Mouse (Mus musculus) liver, postnatal 0 days (tissue): ENCODE measurements around the gene Trim56. TPM values are rescaled to one million over a fixed set of nuclear protein-coding genes. Genes with fewer than 3 reads are reported as not detected.

Source experiments
- ATAC-seq: fragments of 200-750 bp; cut with Nextera tagmentation; 2 replicates; pipeline ENCODE4 v1.8.0; 2017; ENCODE audit warnings: mild to moderate bottlenecking, moderate library complexity
- DNase-seq: peaks from one replicate; pipeline ENCODE4 v3.0.0-alpha.2; 2016
- H3K27ac ChIP-seq: fragments of 300-500 bp; sonication (generic); 2 replicates; pipeline ENCODE4 v1.5.1; 2014; ENCODE audit warnings: antibody characterized with exemption, moderate library complexity, mild to moderate bottlenecking, low read depth
- H3K27me3 ChIP-seq: fragments of 300-500 bp; sonication (generic); 2 replicates; pipeline ENCODE4 v1.6.1; 2014; ENCODE audit warnings: low read length, control low read depth, mixed read lengths; ENCODE audit not compliant: insufficient read depth
- H3K36me3 ChIP-seq: fragments of 300-500 bp; sonication (generic); replicated peaks from 2 replicates; pipeline ENCODE4 v1.6.1; 2014; ENCODE audit warnings: mild to moderate bottlenecking, control low read depth, low read length, moderate library complexity, mixed read lengths; ENCODE audit not compliant: insufficient read depth
- H3K4me1 ChIP-seq: fragments of 300-500 bp; sonication (generic); 2 replicates; pipeline ENCODE4 v1.6.1; 2014; ENCODE audit warnings: antibody characterized with exemption, mild to moderate bottlenecking, control low read depth; ENCODE audit not compliant: insufficient read depth
- H3K4me2 ChIP-seq: fragments of 300-500 bp; sonication (generic); 2 replicates; pipeline ENCODE4 v1.6.1; 2014; ENCODE audit warnings: low read depth, mild to moderate bottlenecking, low read length, moderate library complexity, mixed read lengths
- H3K4me3 ChIP-seq: fragments of 300-500 bp; sonication (generic); 2 replicates; pipeline ENCODE4 v1.5.1; 2014; ENCODE audit warnings: low read depth, low read length
- H3K9ac ChIP-seq: fragments of 300-500 bp; sonication (generic); replicated peaks from 2 replicates; pipeline ENCODE4 v1.6.1; 2014; ENCODE audit warnings: mild to moderate bottlenecking, moderate library complexity
- H3K9me3 ChIP-seq: fragments of 300-500 bp; sonication (generic); 2 replicates; pipeline ENCODE4 v1.6.1; 2016; ENCODE audit warnings: mild to moderate bottlenecking, control low read depth, low read length, mixed read lengths
- CTCF ChIP-seq: sonication (generic); IDR thresholded peaks from 2 replicates; pipeline ENCODE4 v1.5.1; 2016; ENCODE audit warnings: antibody characterized with exemption, low read depth
- EP300 ChIP-seq: IDR thresholded peaks from 2 replicates; pipeline ENCODE4 v1.6.1; 2016; ENCODE audit warnings: antibody characterized with exemption, low read depth, mild to moderate bottlenecking
- WGBS: fragments of 180-500 bp; shearing (Covaris S2); extraction: QIAGEN DNeasy Blood & Tissue Kit; methylation state at CpG from one replicate; pipeline ENCODE4 v1.1.7; 2014; ENCODE audit not compliant: insufficient replicate concordance; 5-methylcytosine and 5-hydroxymethylcytosine counted together
- polyA plus RNA-seq: library from polyadenylated mRNA; unstranded; fragments of >200 nt; fragmentation: Nextera tagmentation; extraction: Ambion mirVana; gene quantifications from 2 replicates; pipeline ENCODE4 v1.2.1, GENCODE M21; 2015

The Trim56 gene
- polyA plus RNA-seq, 1 experiment from 2014 or later: 6.4 TPM

DNA sequence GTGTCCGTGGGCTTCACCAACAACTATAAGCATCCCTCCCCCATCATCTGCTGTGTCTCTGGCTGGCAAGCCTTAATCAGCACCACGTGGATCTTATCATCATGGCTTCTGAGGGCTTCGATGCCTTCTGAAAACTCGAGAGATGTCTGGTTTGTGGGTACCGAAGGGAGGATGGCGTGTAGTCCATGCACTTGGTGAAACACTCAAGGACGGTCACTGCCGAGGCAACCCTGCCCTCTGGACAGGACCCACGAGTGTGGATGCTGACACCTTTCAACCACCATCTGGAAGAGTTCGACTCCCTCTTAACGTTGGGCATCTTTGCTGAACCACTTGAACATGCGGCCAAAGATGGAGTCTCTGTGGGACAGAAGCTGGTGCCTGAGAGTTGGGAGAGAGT, 5.1 kb downstream of the Trim56 start:
- TF ChIP-seq CTCF (no peak), EP300 (no peak)
- H3K27me3 ChIP-seq: no peaks in the 10 kb centered on the region
- peaks cover 20% of the 10 kb centered on the region for H3K4me1 ChIP-seq
- no peak overlapping the region for H3K9ac ChIP-seq
- 91% methylated on average over 12 of the region's 12 CpGs for WGBS
- peaks cover 38% of the 10 kb centered on the region for H3K36me3 ChIP-seq
- no peak for ATAC-seq
- H3K4me3 ChIP-seq: no peak overlapping the region
- H3K27ac ChIP-seq: no peak overlapping the region
- peaks cover 30% of the 10 kb centered on the region for H3K9me3 ChIP-seq
- no peak overlapping the region for H3K4me2 ChIP-seq
- DNase-seq: no peak

DNA sequence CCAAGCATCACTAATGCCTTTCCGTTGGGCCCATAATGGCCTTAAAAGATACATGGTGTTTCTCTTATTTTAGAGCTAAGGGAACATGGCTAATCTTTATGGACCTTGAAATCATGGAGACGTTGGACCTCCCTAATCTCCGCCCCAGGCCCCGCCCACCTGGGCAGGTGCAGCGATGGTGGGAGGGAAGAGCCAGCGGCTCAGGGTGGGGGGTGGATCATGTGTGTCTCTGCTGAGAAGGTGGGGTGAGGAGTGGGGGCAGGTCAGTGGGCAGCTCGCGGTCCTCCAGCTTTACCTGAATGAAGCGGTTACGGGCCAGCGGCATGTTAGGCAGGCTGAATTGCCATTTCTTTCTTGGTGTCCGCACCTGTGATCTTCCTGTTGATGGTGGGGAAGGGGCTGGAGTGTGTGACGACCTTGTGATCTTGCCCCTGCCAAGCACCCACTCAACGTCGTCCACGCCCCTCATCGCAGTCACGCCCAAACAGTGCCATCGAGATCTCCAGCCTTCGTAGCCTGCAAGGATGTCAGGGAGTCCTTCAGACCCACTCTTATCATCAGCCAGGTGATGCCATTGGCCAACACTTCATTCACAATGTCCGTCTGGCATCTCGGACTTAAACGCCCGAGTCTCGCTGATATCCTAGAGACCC, 5.9 kb downstream of the Trim56 start:
- Histone ChIP-seq H3K4me3 (no peak overlapping the region), H3K9ac (no peak overlapping the region), H3K27me3 (no peaks in the 10 kb centered on the region), H3K4me2 (no peak overlapping the region), H3K27ac (no peak overlapping the region), H3K36me3 (peaks cover 37% of the 10 kb centered on the region), H3K9me3 (peaks cover 30% of the 10 kb centered on the region), H3K4me1 (peaks cover 24% of the 10 kb centered on the region)
- DNase-seq: no peak
- TF ChIP-seq EP300 (no peak), CTCF (no peak)
- WGBS: 76% methylated on average over 25 of the region's 25 CpGs
- ATAC-seq: no peak

DNA sequence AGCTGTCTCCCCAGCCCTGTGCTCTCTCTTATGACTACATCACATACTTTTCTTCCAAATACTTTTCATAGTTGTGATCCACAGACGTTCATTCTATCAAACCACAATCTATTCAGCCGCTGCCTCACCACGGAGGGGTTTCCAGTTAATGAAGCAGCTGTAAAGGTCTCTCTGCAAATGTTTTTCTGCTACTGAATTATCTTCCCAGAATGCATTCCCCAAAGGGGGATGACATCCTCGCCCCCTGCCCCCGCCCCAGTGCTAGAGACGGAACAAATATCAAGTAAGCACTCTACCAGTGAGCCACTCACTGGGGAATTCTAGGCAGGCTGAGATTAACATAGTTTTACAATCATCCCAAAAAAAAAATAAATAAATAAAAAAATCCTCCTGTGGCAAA, 7.9 kb downstream of the Trim56 start:
- no peak for TF ChIP-seq EP300
- no peak for TF ChIP-seq CTCF
- Histone ChIP-seq H3K9ac (no peak overlapping the region), H3K9me3 (peaks cover 15% of the 10 kb centered on the region), H3K4me3 (no peak overlapping the region), H3K4me1 (peaks cover 31% of the 10 kb centered on the region), H3K27me3 (no peaks in the 10 kb centered on the region), H3K4me2 (no peak overlapping the region), H3K27ac (no peak overlapping the region), H3K36me3 (peaks cover 18% of the 10 kb centered on the region)
- ATAC-seq (no peak), DNase-seq (no peak)
- WGBS: 62% methylated on average over 6 of the region's 6 CpGs

GRCm38 (mm10) chr5:137107670-137108069, 8.3 kb downstream of the Trim56 start:
- ATAC-seq (no peak), DNase-seq (no peak)
- no peak for TF ChIP-seq CTCF
- no peak for TF ChIP-seq EP300
- peaks cover 13% of the 10 kb centered on the region for H3K36me3 ChIP-seq
- no peaks in the 10 kb centered on the region for H3K27me3 ChIP-seq
- no peak overlapping the region for H3K9ac ChIP-seq
- H3K9me3 ChIP-seq: peaks cover 10% of the 10 kb centered on the region; the same call in 1 of the 2 replicates
- H3K4me3 ChIP-seq: no peak overlapping the region
- no peak overlapping the region for H3K4me2 ChIP-seq
- H3K27ac ChIP-seq: no peak overlapping the region
- 70% methylated on average over 8 of the region's 8 CpGs for WGBS
- peaks cover 36% of the 10 kb centered on the region for H3K4me1 ChIP-seq

DNA sequence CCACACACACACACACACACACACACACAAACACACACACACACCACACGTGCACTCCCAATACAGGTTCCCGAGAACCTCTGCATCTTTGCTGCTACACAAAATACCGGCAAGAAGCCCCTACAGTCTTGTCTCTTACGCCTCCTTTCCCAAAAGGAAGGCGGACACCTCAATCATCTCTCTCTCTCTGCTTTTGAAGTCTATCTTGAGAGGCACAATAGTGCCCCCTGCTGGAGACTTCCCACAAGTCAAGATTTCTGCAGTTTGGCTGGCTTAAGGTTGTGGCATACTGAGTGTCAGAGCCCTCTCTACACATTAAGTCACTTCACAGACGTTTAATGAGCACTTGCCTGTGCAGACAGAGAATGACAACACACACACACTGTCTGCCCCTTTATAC, 9.0 kb downstream of the Trim56 start:
- peaks cover 8% of the 10 kb centered on the region; the same call in 1 of the 2 replicates for H3K9me3 ChIP-seq
- WGBS: 10% methylated on average over 6 of the region's 6 CpGs
- ATAC-seq: 0 out of 2 replicates have a peak, but pooled peaks have one; percentile 9
- no peak overlapping the region; the same call in 1 of the 2 replicates for H3K9ac ChIP-seq
- no peak overlapping the region for H3K4me2 ChIP-seq
- H3K4me1 ChIP-seq: peaks cover 42% of the 10 kb centered on the region
- H3K27me3 ChIP-seq: no peaks in the 10 kb centered on the region
- H3K27ac ChIP-seq: no peak overlapping the region
- DNase-seq: peak; percentile 87
- TF ChIP-seq CTCF: peak; percentile 94
- no peak for TF ChIP-seq EP300
- peaks cover 9% of the 10 kb centered on the region; the same call in 1 of the 2 replicates for H3K36me3 ChIP-seq
- no peak overlapping the region for H3K4me3 ChIP-seq

- H3K36me3 ChIP-seq: peaks cover 6% of the 10 kb centered on the region; the same call in 1 of the 2 replicates
- ATAC-seq: no peak
- no peak overlapping the region for H3K27ac ChIP-seq
- peaks cover 8% of the 10 kb centered on the region; the same call in 1 of the 2 replicates for H3K9me3 ChIP-seq
- H3K4me1 ChIP-seq: peaks cover 45% of the 10 kb centered on the region
- no peak overlapping the region for H3K4me2 ChIP-seq
- no peak for DNase-seq
- no peak overlapping the region for H3K4me3 ChIP-seq
- H3K9ac ChIP-seq: no peak overlapping the region
- WGBS: 66% methylated on average over 4 of the region's 4 CpGs
- TF ChIP-seq EP300 (no peak), CTCF (no peak)
- H3K27me3 ChIP-seq: no peaks in the 10 kb centered on the region
Observed at GRCm38 (mm10) chr5:137106434-137106833, 9.6 kb downstream of the Trim56 start.
